Mouse (Mus musculus) erythroblast, embryonic 14.5 days (primary cell): ENCODE measurements at regions not wholly inside any gene's neighbourhood (a gene's known extent, or its start where the extent isn't known, plus 50 kb on each side); places are given as distances from the start of the nearest gene placed in this dataset.

Experiments
- H3K27me3 ChIP-seq: 2 replicates; pipeline ENCODE4 v1.6.1; 2012; ENCODE audit warnings: inconsistent platforms; ENCODE audit not compliant: control insufficient read depth
- H3K36me3 ChIP-seq: 2 replicates; pipeline ENCODE4 v1.6.1; 2012; ENCODE audit warnings: mild to moderate bottlenecking, inconsistent platforms; ENCODE audit not compliant: control insufficient read depth
- H3K4me1 ChIP-seq: 2 replicates; pipeline ENCODE4 v1.6.1; 2012; ENCODE audit warnings: inconsistent platforms; ENCODE audit not compliant: control insufficient read depth
- H3K4me3 ChIP-seq: replicated peaks from 2 replicates; pipeline ENCODE3; 2012; ENCODE audit warnings: moderate library complexity, mild to moderate bottlenecking, inconsistent platforms
- H3K9me3 ChIP-seq: 2 replicates; pipeline ENCODE4 v1.6.1; 2012; ENCODE audit warnings: low read length, inconsistent platforms, mixed read lengths; ENCODE audit not compliant: control insufficient read depth
- GATA1 ChIP-seq: IDR thresholded peaks from 2 replicates; pipeline ENCODE4 v1.6.1; 2012; ENCODE audit warnings: low read length, inconsistent platforms, mixed read lengths
- TAL1 ChIP-seq: IDR thresholded peaks from 3 replicates; pipeline ENCODE4 v1.6.1; 2012; ENCODE audit warnings: low read length, inconsistent platforms, mixed read lengths

DNA sequence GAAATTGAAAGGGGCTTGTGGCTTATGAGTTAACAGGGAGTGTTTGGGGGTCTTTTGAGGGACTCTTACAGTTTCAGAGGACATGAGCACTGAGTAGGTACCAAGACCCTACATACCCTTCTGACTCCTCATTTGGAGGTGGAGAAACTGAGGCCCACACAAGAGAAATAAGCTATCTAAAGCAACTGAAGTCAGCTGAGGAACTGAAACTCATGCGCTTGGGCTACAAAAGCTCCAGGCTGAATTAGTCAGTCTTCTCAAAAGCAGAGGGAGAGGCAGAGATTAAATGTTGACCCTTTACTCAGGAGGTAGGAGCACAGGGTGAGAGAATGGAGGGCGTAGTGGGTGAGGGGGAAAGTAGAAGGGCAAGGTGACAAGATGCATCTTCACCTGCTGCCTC lies 186.2 kb upstream of the Usp24 start:
- H3K4me3 ChIP-seq: no peak overlapping the region
- no peaks in the 10 kb centered on the region for H3K36me3 ChIP-seq
- H3K27me3 ChIP-seq: no peaks in the 10 kb centered on the region
- H3K4me1 ChIP-seq: no peaks in the 10 kb centered on the region
- TF ChIP-seq TAL1 (no peak), GATA1 (no peak)
- no peaks in the 10 kb centered on the region for H3K9me3 ChIP-seq

DNA sequence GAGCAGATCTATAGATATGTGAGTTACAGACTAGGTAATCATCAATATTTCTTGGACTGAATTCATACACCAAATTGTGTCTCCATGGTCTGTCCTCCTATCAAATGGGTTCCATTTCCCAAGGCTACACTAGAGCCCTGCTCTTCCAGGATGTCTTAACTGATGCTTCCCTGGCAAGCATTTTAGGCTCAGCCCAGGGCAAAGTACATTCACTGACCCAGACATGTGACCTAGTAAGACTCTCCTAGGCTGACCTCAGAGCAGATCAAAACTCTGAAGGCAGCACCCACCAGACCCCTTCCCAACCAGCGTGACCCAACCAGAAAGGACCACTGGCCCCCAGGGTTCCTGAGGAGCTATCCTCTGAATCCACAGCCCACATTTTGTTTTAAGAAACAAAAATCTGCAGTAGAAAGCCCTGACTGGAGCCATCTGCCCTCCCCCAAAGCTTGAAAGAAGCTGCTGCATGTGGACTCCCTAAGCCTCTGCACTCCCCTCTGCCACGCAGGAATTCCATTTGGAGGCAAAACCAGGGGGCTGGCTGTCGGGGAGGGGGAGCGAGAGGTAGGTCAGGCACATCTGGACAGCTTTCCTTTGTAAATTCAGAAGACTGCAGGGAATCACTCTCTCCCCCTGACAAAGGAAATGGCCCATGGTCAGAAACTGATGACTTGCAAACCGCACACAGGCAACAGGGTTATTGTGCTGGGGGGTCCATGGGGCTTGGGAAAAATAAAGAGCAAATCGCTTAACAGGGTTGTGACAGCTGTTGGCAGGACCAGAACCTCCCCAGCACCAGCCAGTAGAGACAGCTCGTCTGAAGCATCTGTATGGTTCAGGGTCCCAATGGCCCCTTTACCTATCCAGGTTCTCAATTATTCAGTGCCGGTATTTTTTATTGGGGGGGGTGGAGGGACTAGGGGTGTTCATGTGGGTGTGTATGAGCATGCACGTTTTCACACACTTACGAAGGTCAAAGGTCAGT lies 182.0 kb upstream of the Usp24 start:
- no peak overlapping the region for H3K4me3 ChIP-seq
- no peaks in the 10 kb centered on the region for H3K4me1 ChIP-seq
- TF ChIP-seq GATA1 (no peak), TAL1 (no peak)
- H3K9me3 ChIP-seq: no peaks in the 10 kb centered on the region
- no peaks in the 10 kb centered on the region for H3K27me3 ChIP-seq
- H3K36me3 ChIP-seq: no peaks in the 10 kb centered on the region

DNA sequence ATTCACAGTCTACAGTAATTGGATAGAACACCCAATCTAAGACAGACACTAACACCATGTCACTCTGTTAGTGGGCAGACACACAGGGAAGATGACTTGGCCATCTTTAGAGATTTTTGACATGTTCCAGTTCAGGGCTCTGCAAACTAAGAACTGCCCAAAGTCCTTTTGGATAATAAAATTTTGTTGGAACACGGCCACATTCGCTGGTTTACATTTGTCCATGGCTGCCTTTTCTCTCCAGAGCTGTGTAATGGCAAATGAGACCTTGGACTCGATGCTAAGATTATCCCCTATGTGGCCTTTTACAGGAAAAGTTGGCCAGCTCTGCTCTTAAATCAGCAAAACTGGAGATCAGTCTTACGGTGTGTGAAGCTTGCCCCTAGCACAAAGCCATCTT lies 173.3 kb upstream of the Usp24 start:
- Histone ChIP-seq H3K4me1 (no peaks in the 10 kb centered on the region), H3K27me3 (no peaks in the 10 kb centered on the region), H3K36me3 (no peaks in the 10 kb centered on the region), H3K9me3 (no peaks in the 10 kb centered on the region), H3K4me3 (no peak overlapping the region)
- TF ChIP-seq TAL1: no peak
- no peak for TF ChIP-seq GATA1

DNA sequence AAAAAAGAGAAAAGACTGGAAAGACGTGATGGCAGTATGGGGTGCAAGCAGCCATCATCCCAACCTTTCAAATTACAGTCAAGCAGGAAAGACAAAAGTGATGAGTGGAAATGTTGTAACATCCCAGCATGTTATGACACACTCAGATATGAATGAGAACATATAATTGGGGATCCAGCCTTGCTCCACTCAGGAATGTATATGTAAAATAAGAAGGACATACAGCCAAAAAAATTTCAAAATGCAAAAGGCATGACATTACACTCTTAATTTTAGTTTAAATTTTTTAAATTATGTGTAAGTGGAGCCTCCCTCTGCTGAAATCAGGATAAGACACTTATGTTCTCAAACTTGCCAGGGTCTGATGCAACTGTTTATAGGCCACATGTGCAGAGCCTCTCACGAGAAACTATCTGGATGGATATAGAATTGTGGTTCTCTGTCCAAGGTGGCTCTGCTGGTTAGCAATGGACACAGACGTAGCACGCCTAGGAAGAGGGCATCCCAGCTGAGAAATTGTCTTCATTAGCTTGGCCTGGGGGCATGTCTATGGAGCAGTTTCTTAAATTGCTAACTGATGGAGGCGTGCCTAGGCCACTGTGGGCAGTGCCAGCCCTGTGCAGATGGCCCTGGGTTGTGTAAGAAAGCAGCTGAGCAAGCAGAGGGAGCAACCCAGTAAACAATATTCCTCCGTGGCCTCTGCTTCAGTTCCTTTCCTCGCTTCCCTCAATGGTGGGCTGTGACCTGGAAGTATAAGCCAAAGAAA lies 171.5 kb upstream of the Usp24 start:
- TF ChIP-seq GATA1: no peak
- H3K27me3 ChIP-seq: no peaks in the 10 kb centered on the region
- no peaks in the 10 kb centered on the region for H3K4me1 ChIP-seq
- no peaks in the 10 kb centered on the region for H3K9me3 ChIP-seq
- no peaks in the 10 kb centered on the region for H3K36me3 ChIP-seq
- no peak overlapping the region for H3K4me3 ChIP-seq

DNA sequence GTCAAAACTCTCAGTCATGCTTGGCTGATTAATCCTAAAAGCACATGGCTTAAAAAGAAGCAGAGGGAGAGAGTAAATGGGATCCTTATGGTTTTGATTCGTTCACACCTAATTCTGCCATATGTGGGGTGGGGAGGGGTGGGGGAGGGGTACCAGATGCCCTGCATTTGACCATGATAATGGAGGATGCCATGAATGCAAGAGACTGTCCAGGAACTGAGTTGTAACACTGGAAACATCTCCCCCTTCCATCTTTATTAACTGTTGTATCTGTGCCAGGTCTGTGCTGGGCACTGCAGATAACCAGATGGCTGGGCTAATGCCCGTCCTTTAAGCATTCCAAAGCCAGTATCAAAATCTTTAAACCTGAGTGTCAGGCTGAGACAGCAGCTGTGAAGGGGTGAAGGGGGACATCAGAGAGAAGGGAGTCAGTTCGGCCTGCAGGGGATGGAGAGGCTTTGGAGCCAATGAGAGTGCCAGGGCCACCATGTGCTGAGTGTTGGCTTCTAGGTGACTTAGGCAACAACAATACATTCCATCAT lies 169.0 kb upstream of the Usp24 start:
- no peaks in the 10 kb centered on the region for H3K27me3 ChIP-seq
- TF ChIP-seq TAL1: no peak
- TF ChIP-seq GATA1: no peak
- no peaks in the 10 kb centered on the region for H3K36me3 ChIP-seq
- no peaks in the 10 kb centered on the region for H3K9me3 ChIP-seq
- H3K4me1 ChIP-seq: no peaks in the 10 kb centered on the region
- H3K4me3 ChIP-seq: no peak overlapping the region

DNA sequence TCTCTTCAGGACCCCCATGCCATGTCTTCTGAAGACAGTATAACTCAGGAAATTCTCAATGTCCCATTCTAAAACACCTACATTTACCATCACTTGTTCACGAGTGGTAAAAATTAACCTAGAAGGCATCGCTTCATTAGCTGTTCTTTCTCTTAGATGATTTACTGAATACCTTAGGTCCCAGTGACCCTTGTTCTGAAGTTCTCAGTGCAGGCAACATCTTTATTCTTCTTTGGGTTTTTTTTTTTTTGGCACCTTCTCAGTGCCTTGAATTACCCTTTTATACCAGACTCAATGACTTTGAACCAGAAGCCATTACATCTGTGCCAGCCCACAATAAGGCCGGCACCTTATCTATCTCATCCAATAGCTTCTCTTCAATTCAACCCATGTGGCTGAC lies 167.1 kb upstream of the Usp24 start:
- no peak overlapping the region for H3K4me3 ChIP-seq
- H3K9me3 ChIP-seq: no peaks in the 10 kb centered on the region; the same call in 1 of the 2 replicates
- H3K27me3 ChIP-seq: no peaks in the 10 kb centered on the region
- H3K36me3 ChIP-seq: no peaks in the 10 kb centered on the region
- TF ChIP-seq TAL1 (no peak), GATA1 (no peak)
- no peaks in the 10 kb centered on the region for H3K4me1 ChIP-seq

DNA sequence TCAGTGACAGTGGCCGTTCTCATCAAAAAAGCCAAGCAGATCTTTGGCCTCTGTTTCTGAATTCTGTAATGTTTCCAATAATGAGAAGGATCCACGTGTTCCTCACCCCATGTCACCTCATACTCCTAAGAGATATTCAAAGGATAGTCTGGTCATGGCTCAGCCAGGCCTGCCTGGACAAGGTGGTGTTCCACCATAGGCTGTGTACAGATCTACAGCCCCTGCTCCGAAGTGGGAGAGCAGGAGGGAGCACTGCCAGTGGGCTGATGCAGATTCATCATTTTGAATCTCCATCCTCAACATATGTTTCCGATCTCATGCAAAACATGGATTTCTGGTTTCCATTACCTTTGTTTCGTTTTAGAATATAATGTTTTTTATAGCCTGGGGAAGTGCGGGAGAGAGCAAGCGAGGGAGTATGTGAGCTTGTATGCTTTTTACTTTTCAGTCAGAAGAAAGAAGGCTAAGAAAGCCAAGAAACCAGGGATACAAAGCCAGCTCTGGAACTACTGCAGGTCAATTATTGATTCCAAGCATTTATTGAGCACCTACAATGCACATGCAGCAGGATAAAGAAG lies 166.5 kb upstream of the Usp24 start:
- no peaks in the 10 kb centered on the region for H3K4me1 ChIP-seq

DNA sequence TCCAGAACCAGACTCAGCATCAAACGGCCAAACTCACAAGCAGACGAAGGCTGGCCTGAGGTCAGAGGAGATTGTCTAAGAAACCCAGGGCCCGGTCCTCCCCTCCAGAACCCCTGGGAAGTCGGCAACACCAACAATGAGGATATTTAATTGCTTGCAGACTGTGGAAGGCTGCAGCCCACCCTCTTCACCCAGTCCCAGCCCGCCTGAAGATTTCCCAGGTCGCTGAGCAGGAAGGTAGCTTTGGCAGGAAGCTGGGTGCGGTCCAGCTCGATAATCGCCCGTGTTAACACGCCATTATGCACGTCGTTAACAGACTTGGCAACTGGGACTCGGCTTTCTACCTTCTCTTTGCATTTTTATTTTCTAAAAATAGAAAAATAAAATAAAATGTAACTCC lies 165.2 kb upstream of the Usp24 start:
- TF ChIP-seq TAL1: no peak
- TF ChIP-seq GATA1: no peak
- H3K4me3 ChIP-seq: no peak overlapping the region
- H3K27me3 ChIP-seq: no peaks in the 10 kb centered on the region
- no peaks in the 10 kb centered on the region for H3K36me3 ChIP-seq
- no peaks in the 10 kb centered on the region; the same call in 1 of the 2 replicates for H3K9me3 ChIP-seq
- no peaks in the 10 kb centered on the region for H3K4me1 ChIP-seq

More for the DNA sequence above, 166.5 kb upstream of the Usp24 start:
- TF ChIP-seq GATA1: no peak
- no peak overlapping the region for H3K4me3 ChIP-seq
- no peaks in the 10 kb centered on the region; the same call in 1 of the 2 replicates for H3K9me3 ChIP-seq
- H3K27me3 ChIP-seq: no peaks in the 10 kb centered on the region
- no peaks in the 10 kb centered on the region for H3K36me3 ChIP-seq
